Mouse (Mus musculus): Measurements from ENCODE around the gene Olfr689.
"Not testable (repeated sequence)": the region's sequence is repeated elsewhere in the genome, so short reads cannot be mapped to it uniquely, and the experiment has no call there.

Gene Olfr689

GRCm38 (mm10) chr7:105310865-105311264 lies at the start of gene Olfr689:
Olfr689 (plus strand) TSS chr7:105311165.
- no peak for DNase-seq

DNA sequence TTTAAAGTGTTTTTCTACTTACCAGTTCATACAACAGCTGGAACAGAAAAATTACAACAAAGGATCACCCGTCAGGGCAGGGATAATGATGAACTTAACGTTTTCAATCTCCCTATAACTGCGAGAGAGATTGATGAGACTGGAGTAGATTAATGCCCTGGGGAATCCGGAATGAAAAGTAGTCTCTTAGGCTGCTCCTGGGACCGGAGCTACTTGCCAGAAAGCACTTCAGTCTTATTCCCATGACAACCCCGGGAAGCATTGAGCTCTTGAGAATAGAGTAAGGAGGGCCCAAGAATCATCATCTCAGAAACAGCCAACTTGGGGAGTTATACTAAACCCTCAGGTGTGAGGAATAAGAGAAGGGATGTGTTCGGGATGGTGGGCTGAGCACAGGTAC lies 38.5 kb upstream of the Olfr689 start:
- no peak for DNase-seq

GRCm38 (mm10) chr7:105287795-105288194 lies 23.2 kb upstream of the Olfr689 start, which contains the start of gene Olfr688:
Olfr688 (plus strand) TSS chr7:105288095.
- no peak for DNase-seq

DNA sequence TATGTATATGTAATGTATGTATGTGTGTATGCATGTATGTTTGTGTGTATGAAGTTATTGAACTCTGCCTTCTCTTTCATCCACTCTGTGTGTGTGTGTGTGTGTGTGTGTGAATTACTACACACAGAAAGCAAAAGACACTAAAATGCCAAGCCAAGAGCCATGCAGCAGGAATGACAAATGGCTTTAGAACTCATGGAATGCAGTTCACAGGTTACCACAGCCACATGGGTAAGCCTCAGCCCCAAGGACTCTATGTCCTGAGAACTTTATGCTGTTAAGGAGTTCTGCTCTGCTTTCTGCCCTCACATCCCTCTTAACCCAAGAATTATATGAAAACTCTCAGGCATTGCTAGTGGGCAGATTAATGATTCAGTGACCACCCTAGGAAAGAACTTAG lies 20.9 kb upstream of the Olfr689 start:
- DNase-seq = no peak

GRCm38 (mm10) chr7:105325302-105325701 lies 14.3 kb downstream of the Olfr689 start:
- DNase-seq = no peak

- no peak for DNase-seq
These were observed 23.0 kb downstream of the Olfr689 start, which contains the start of gene Olfr690 for GRCm38 (mm10) chr7:105334004-105334403. Olfr690 (minus strand) TSS chr7:105334104.

GRCm38 (mm10) chr7:105342170-105342569 lies 31.2 kb downstream of the Olfr689 start, which contains the start of gene Olfr691:
Olfr691 (minus strand) TSS chr7:105342270.
- DNase-seq = no peak

DNA sequence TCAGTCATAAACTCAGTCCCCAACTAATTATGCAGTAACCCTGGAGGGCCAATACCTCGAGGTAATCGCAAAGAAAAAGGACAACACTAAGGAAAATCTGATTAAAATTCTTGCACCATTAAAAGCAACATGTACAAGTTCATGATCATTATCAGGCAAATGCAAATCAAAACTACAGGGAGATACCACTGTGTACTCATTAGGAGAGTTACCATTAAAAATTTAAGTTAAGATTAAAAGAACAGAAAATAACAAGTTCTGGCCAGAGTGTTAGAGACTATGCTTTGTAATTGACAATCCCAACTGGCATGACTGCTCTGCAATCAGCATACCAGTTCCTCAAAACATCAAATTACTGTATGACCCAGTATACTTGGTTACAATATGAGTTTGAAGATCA lies 31.8 kb downstream of the Olfr689 start:
- no peak for DNase-seq

DNA sequence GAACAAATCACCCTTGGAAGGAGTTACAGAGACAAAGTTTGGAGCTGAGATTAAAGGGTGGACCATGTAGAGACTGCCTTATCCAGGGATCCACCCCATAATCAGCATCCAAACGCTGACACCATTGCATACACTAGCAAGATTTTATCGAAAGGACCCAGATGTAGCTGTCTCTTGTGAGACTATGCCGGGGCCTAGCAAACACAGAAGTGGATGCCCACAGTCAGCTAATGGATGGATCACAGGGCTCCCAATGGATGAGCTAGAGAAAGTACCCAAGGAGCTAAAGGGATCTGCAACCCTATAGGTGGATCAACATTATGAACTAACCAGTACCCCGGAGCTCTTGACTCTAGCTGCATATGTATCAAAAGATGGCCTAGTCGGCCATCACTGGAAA lies 45.1 kb downstream of the Olfr689 start:
- not testable (repeated sequence) for DNase-seq

GRCm38 (mm10) chr7:105356487-105356886 lies 45.5 kb downstream of the Olfr689 start:
- not testable (repeated sequence) for DNase-seq

GRCm38 (mm10) chr7:105361713-105362112 lies 50.7 kb downstream of the Olfr689 start:
- DNase-seq = no peak

GRCm38 (mm10) chr7:105367268-105367667 lies 56.3 kb downstream of the Olfr689 start:
- no peak for DNase-seq

DNA sequence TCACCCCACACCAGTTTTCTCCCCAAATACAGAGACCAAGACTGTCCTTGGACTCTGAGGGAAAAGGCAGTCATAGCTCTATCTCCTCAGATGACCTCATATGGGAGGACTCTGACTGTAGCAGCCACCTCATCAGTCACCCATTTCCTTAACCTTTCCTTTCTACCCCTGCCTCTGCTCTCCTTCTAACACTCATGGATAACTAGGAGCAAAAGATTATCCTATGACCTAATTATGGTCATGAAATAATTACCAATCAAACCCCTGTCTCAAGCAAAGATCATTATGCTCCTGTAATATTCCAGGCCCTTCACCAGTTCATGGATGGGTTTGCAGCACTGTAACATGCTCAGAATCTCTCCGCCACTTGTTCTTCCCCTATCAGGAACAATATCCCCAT lies 57.0 kb downstream of the Olfr689 start, which contains the start of gene Olfr692:
Gene Olfr692 (plus strand): TSS at position 301 of the 400 bp plus-strand sequence.
- no peak for DNase-seq

DNA sequence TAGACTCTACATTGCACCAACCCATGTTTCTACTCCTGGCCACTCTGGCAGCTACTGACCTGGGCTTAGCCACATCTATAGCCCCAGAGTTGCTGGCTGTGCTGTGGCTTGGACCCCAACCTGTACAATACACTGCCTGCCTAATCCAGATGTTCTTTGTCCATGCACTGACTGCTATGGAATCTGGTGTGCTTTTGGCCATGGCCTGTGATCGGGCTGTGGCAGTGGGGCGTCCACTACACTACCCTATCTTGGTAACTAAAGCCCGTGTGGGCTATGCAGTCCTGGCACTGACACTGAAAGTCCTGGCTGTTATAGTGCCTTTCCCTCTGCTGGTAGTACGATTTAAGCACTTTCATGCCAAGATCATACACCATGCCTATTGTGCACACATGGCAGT lies 57.6 kb downstream of the Olfr689 start:
- no peak for DNase-seq

Data from kidney, postnatal 25 days (tissue).